Mouse (Mus musculus) heart, embryonic 11.5 days (tissue): ENCODE measurements at regions not wholly inside any gene's neighbourhood (a gene's known extent, or its start where the extent isn't known, plus 50 kb on each side); places are given as distances from the start of the nearest gene placed in this dataset.

Source experiments
- ATAC-seq: fragments of 200-750 bp; cut with Nextera tagmentation; replicated peaks from 2 replicates; pipeline ENCODE4 v1.8.0; 2017; ENCODE audit warnings: moderate library complexity; ENCODE audit not compliant: insufficient number of reproducible peaks, low FRiP score, low TSS enrichment
- H3K27ac ChIP-seq: fragments of 300-500 bp; sonication (generic); 2 replicates; pipeline ENCODE4 v1.5.1; 2014; ENCODE audit warnings: mild to moderate bottlenecking, low read depth, low read length
- H3K27me3 ChIP-seq: fragments of 300-500 bp; sonication (generic); 2 replicates; pipeline ENCODE4 v1.6.1; 2014; ENCODE audit warnings: mild to moderate bottlenecking, low read length, mixed read lengths; ENCODE audit not compliant: control insufficient read depth, insufficient read depth
- H3K36me3 ChIP-seq: fragments of 300-500 bp; sonication (generic); 2 replicates; pipeline ENCODE4 v1.6.1; 2014; ENCODE audit warnings: mild to moderate bottlenecking, low read length, moderate library complexity, mixed read lengths; ENCODE audit not compliant: control insufficient read depth, insufficient read depth
- H3K4me1 ChIP-seq: fragments of 300-500 bp; sonication (generic); 2 replicates; pipeline ENCODE4 v1.6.1; 2014; ENCODE audit warnings: low read length; ENCODE audit not compliant: control insufficient read depth, insufficient read depth
- H3K4me2 ChIP-seq: fragments of 300-500 bp; sonication (generic); 2 replicates; pipeline ENCODE4 v1.6.1; 2014; ENCODE audit warnings: mild to moderate bottlenecking, moderate library complexity
- H3K4me3 ChIP-seq: fragments of 300-500 bp; sonication (generic); 2 replicates; pipeline ENCODE4 v1.5.1; 2014; ENCODE audit warnings: low read depth, low read length
- H3K9ac ChIP-seq: fragments of 300-500 bp; sonication (generic); 2 replicates; pipeline ENCODE4 v1.6.1; 2014; ENCODE audit warnings: mild to moderate bottlenecking, low read depth, low read length, moderate library complexity
- H3K9me3 ChIP-seq: fragments of 300-500 bp; sonication (generic); replicated peaks from 2 replicates; pipeline ENCODE4 v1.6.1; 2016; ENCODE audit warnings: low read length; ENCODE audit not compliant: control insufficient read depth
- WGBS: fragments of 180-500 bp; shearing (Covaris S2); extraction: QIAGEN DNeasy Blood & Tissue Kit; methylation state at CpG from one replicate; pipeline ENCODE4 v1.1.7; 2014; ENCODE audit not compliant: insufficient replicate concordance; 5-methylcytosine and 5-hydroxymethylcytosine counted together

DNA sequence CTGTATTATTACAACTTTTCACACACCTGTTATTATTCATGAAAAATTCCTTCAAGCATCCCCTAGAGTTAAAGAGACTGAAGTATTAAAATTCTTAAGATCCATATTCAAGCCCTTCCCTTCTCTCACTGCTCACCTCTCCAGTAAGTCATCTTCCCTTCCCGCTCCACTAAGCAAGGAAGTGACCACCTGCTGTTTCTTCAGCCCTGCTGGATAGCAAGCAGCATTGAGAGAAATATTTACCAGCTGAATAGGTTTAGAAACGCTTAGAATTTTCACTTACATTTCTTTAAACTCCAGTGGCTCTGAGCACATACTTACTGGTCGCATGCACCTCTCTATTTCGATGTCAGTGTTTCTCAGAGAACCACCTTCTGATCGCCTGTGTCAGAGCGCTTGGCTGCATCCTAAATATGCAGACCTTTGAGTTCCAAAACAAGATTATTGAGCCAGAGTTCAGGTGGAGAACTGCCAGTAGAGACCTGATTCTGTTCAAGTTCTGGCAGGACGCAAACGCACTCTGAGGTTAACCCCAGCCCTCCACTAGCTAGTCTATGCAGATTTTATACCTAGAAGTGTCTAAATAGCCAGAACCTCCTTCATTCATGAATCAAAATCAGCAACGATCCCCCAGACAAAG, 314.9 kb downstream of the Mllt3 start:
- no peak overlapping the region for H3K27ac ChIP-seq
- H3K4me3 ChIP-seq: no peak overlapping the region
- 73% methylated on average over 9 of the region's 9 CpGs for WGBS
- no peaks in the 10 kb centered on the region for H3K27me3 ChIP-seq
- H3K9ac ChIP-seq: no peak overlapping the region
- H3K36me3 ChIP-seq: no peaks in the 10 kb centered on the region
- peaks cover 3% of the 10 kb centered on the region; the same call in 1 of the 2 replicates for H3K4me1 ChIP-seq
- no peak for ATAC-seq
- no peak overlapping the region for H3K4me2 ChIP-seq
- H3K9me3 ChIP-seq: no peaks in the 10 kb centered on the region

DNA sequence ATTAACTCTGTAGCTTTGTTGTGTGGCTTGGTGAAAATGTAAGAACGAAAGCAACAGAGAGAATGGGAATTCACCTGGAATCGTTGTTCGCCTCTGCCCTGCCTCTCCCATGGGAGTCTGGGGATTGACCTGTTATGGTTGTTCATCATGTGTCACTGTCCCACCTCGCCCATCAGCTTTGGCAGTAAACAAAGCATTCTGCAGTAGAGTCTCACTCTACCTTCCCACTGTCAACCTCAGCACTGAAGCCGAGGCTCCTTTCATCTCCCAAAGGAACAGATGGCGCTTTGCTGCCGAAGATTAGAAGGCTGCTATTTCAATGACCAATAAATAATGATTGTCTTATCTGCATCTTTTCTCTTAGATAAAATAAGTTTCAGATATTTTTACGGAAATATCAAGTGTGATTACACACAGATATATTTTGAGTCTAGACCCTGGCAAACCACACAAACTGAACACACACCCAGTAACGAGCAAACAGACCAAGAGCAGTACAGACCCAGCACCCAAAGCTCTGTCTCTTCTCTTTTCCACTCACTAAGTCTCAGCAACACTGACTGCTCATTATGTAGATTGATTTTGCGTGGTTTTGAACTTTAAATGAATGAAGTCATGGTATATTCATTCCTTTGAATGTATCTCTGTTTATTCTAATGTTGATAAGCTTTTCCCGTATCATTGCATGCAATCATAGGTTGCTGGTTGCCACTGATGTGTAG, 317.8 kb downstream of the Mllt3 start:
- 67% methylated on average over 11 of the region's 11 CpGs for WGBS
- ATAC-seq: no peak
- H3K9ac ChIP-seq: no peak overlapping the region
- no peaks in the 10 kb centered on the region for H3K36me3 ChIP-seq
- H3K27ac ChIP-seq: no peak overlapping the region
- no peak overlapping the region for H3K4me3 ChIP-seq
- H3K4me1 ChIP-seq: peaks cover 3% of the 10 kb centered on the region; the same call in 1 of the 2 replicates
- no peaks in the 10 kb centered on the region for H3K27me3 ChIP-seq
- H3K9me3 ChIP-seq: no peaks in the 10 kb centered on the region
- H3K4me2 ChIP-seq: no peak overlapping the region

- 37% methylated on average over 2 of the region's 2 CpGs for WGBS
- H3K27me3 ChIP-seq: no peaks in the 10 kb centered on the region
- no peak for ATAC-seq
- no peak overlapping the region for H3K4me3 ChIP-seq
- H3K4me2 ChIP-seq: no peak overlapping the region
- H3K9ac ChIP-seq: no peak overlapping the region
- H3K9me3 ChIP-seq: no peaks in the 10 kb centered on the region
- H3K27ac ChIP-seq: no peak overlapping the region
- no peaks in the 10 kb centered on the region for H3K4me1 ChIP-seq
- H3K36me3 ChIP-seq: no peaks in the 10 kb centered on the region
These were observed 320.5 kb downstream of the Mllt3 start for GRCm38 (mm10) chr4:87712691-87713090.

DNA sequence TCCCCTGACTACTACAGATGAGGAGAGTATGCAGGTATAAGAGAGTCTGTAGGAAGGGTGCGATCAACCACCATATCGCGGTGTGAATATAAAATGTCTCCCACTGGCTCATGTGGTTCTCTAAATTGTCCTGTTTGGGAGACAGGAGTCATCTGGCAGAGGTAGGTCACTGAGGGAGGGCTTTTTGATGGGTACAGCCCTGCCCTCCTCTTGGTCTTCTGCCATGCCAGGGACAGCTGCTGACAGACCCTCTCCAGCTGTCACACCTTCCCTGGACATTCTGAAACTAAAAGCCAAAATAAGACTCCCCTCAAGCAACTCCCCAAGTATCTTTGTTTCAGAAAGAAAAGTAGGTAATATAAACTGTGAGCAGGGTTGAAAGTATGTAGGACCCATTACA, 320.9 kb downstream of the Mllt3 start:
- no peaks in the 10 kb centered on the region for H3K4me1 ChIP-seq
- no peak overlapping the region for H3K27ac ChIP-seq
- H3K4me2 ChIP-seq: no peak overlapping the region
- 87% methylated on average over 3 of the region's 3 CpGs for WGBS
- H3K9me3 ChIP-seq: no peaks in the 10 kb centered on the region
- no peak for ATAC-seq
- no peak overlapping the region for H3K4me3 ChIP-seq
- H3K36me3 ChIP-seq: no peaks in the 10 kb centered on the region
- no peak overlapping the region for H3K9ac ChIP-seq
- H3K27me3 ChIP-seq: no peaks in the 10 kb centered on the region

GRCm38 (mm10) chr4:87711185-87711827, 321.9 kb downstream of the Mllt3 start:
- ATAC-seq: no peak
- Histone ChIP-seq H3K9me3 (no peaks in the 10 kb centered on the region), H3K9ac (no peak overlapping the region), H3K4me3 (no peak overlapping the region), H3K36me3 (no peaks in the 10 kb centered on the region), H3K27ac (no peak overlapping the region), H3K27me3 (no peaks in the 10 kb centered on the region), H3K4me1 (no peaks in the 10 kb centered on the region), H3K4me2 (no peak overlapping the region)
- WGBS: 86% methylated on average over 8 of the region's 8 CpGs

DNA sequence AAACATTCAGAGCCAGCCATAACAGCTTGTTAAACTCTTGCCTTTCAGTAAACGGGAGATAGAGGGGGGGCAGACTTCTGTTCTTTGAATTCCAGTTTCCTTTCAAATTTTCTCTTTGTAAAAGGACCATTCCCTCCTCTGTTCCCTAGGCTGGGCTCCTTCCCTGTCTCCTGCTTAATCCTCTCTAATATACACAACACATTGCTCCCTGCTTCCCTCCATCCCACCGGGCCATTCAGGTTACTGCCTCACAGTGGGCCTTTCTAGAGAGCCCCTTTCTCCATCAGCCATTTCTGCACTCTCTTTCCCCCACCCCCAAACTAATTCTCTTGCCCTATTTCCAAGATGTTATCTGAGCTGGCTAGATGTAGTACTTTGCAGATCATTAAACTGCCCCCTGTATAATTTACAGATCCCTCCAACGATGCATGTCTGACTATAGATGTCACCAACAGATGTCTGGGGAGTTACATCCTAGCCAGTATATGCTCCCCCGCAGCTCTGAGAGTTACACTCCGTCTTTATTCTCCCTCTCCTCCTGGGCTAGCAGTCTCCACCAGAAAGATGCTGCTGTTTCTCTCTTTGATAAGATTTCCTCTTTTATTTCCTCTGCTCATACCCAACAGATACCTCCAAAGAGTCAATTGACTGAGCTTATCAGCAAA, 324.1 kb downstream of the Mllt3 start:
- 9% methylated on average over 5 of the region's 5 CpGs for WGBS
- no peak for ATAC-seq

DNA sequence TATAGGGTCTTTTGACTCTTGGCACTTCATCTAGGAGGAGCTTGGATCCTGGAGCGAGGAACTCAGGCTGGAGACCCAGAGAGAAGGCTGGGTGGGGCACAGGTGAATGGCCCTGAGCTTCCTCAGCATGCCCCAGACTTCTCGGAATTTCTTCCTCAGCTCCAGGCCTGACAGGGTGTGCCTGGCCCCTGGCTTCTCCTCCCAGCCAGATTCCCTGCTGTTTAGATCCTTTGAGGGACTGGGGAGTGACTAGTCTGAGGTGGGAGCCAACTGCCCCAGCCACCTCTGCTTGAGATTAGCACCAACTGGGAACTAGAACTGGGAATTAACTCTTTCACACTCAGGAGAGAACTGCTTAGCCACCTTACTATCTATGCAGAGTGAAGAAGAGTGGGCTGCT, 325.8 kb downstream of the Mllt3 start:
- ATAC-seq: no peak
- H3K9ac ChIP-seq: no peak overlapping the region
- H3K4me3 ChIP-seq: no peak overlapping the region
- H3K9me3 ChIP-seq: no peaks in the 10 kb centered on the region
- 39% methylated on average over 2 of the region's 2 CpGs for WGBS
- H3K36me3 ChIP-seq: no peaks in the 10 kb centered on the region
- no peaks in the 10 kb centered on the region for H3K27me3 ChIP-seq
- no peak overlapping the region for H3K4me2 ChIP-seq
- H3K4me1 ChIP-seq: no peaks in the 10 kb centered on the region
- no peak overlapping the region for H3K27ac ChIP-seq

More for the DNA sequence above, 324.1 kb downstream of the Mllt3 start:
- Histone ChIP-seq H3K27me3 (no peaks in the 10 kb centered on the region), H3K4me2 (no peak overlapping the region), H3K4me3 (no peak overlapping the region), H3K36me3 (no peaks in the 10 kb centered on the region), H3K9ac (no peak overlapping the region), H3K9me3 (no peaks in the 10 kb centered on the region), H3K4me1 (no peaks in the 10 kb centered on the region), H3K27ac (no peak overlapping the region)

DNA sequence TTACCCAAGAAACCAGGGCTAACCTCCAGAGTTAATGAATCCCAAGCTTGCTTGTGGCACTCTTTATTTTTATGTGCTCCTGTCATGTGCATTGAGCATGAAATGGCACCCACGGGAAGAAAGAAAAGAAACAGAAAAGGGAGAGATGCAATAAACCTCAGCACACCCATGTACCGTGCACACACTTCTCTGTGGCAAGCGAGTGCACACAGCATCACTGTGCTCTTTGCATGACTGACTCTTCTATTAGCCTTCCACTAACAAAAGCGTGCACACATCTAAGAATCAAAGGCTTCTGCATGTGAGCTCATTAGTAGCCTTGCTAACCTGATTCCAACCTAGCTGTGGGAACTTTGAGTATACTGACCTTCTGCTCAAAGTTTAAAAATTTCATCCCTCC, 330.3 kb downstream of the Mllt3 start:
- 78% methylated on average over 4 of the region's 4 CpGs for WGBS
- no peak overlapping the region for H3K27ac ChIP-seq
- H3K9me3 ChIP-seq: no peaks in the 10 kb centered on the region
- no peaks in the 10 kb centered on the region for H3K27me3 ChIP-seq
- no peak for ATAC-seq
- H3K9ac ChIP-seq: no peak overlapping the region
- H3K4me3 ChIP-seq: no peak overlapping the region
- no peaks in the 10 kb centered on the region for H3K36me3 ChIP-seq
- H3K4me2 ChIP-seq: no peak overlapping the region
- no peaks in the 10 kb centered on the region for H3K4me1 ChIP-seq
